Mouse (Mus musculus) heart, embryonic 11.5 days (tissue): Measurements from ENCODE around the gene Cd34. TPM values are rescaled to one million over a fixed set of nuclear protein-coding genes. Genes with fewer than 3 reads are reported as not detected.

Experiments
- ATAC-seq: fragments of 200-750 bp; cut with Nextera tagmentation; replicated peaks from 2 replicates; pipeline ENCODE4 v1.8.0; 2017; ENCODE audit warnings: moderate library complexity; ENCODE audit not compliant: insufficient number of reproducible peaks, low FRiP score, low TSS enrichment
- H3K27ac ChIP-seq: fragments of 300-500 bp; sonication (generic); 2 replicates; pipeline ENCODE4 v1.5.1; 2014; ENCODE audit warnings: mild to moderate bottlenecking, low read depth, low read length
- H3K27me3 ChIP-seq: fragments of 300-500 bp; sonication (generic); 2 replicates; pipeline ENCODE4 v1.6.1; 2014; ENCODE audit warnings: mild to moderate bottlenecking, low read length, mixed read lengths; ENCODE audit not compliant: control insufficient read depth, insufficient read depth
- H3K36me3 ChIP-seq: fragments of 300-500 bp; sonication (generic); 2 replicates; pipeline ENCODE4 v1.6.1; 2014; ENCODE audit warnings: mild to moderate bottlenecking, low read length, moderate library complexity, mixed read lengths; ENCODE audit not compliant: control insufficient read depth, insufficient read depth
- H3K4me1 ChIP-seq: fragments of 300-500 bp; sonication (generic); 2 replicates; pipeline ENCODE4 v1.6.1; 2014; ENCODE audit warnings: low read length; ENCODE audit not compliant: control insufficient read depth, insufficient read depth
- H3K4me2 ChIP-seq: fragments of 300-500 bp; sonication (generic); 2 replicates; pipeline ENCODE4 v1.6.1; 2014; ENCODE audit warnings: mild to moderate bottlenecking, moderate library complexity
- H3K4me3 ChIP-seq: fragments of 300-500 bp; sonication (generic); 2 replicates; pipeline ENCODE4 v1.5.1; 2014; ENCODE audit warnings: low read depth, low read length
- H3K9ac ChIP-seq: fragments of 300-500 bp; sonication (generic); 2 replicates; pipeline ENCODE4 v1.6.1; 2014; ENCODE audit warnings: mild to moderate bottlenecking, low read depth, low read length, moderate library complexity
- H3K9me3 ChIP-seq: fragments of 300-500 bp; sonication (generic); replicated peaks from 2 replicates; pipeline ENCODE4 v1.6.1; 2016; ENCODE audit warnings: low read length; ENCODE audit not compliant: control insufficient read depth
- WGBS: fragments of 180-500 bp; shearing (Covaris S2); extraction: QIAGEN DNeasy Blood & Tissue Kit; methylation state at CpG from one replicate; pipeline ENCODE4 v1.1.7; 2014; ENCODE audit not compliant: insufficient replicate concordance; 5-methylcytosine and 5-hydroxymethylcytosine counted together
- polyA plus RNA-seq: library from polyadenylated mRNA; unstranded; fragments of >200 nt; fragmentation: Nextera tagmentation; extraction: Ambion mirVana; gene quantifications from 2 replicates; pipeline ENCODE4 v1.2.1, GENCODE M21; 2014

Gene Cd34
- polyA plus RNA-seq, 1 experiment from 2014 or later, result 70.4 TPM

GRCm38 (mm10) chr1:194977371-194977761, 38.7 kb downstream of the Cd34 start:
- no peaks in the 10 kb centered on the region for H3K9me3 ChIP-seq
- no peak overlapping the region for H3K9ac ChIP-seq
- WGBS, result 17% methylated on average over 1 of the region's 1 CpGs
- peak overlapping the region; percentile 76 for H3K4me3 ChIP-seq
- no peak for ATAC-seq
- H3K27ac ChIP-seq, result no peak overlapping the region
- H3K4me1 ChIP-seq, result peaks cover 11% of the 10 kb centered on the region; the same call in 1 of the 2 replicates
- H3K36me3 ChIP-seq, result no peaks in the 10 kb centered on the region
- no peaks in the 10 kb centered on the region for H3K27me3 ChIP-seq
- peak overlapping the region; percentile 99 for H3K4me2 ChIP-seq

GRCm38 (mm10) chr1:194977946-194978720, 39.5 kb downstream of the Cd34 start:
- Histone ChIP-seq H3K4me3 (no peak overlapping the region), H3K9ac (no peak overlapping the region), H3K9me3 (no peaks in the 10 kb centered on the region), H3K27ac (no peak overlapping the region), H3K4me2 (no peak overlapping the region; the same call in 1 of the 2 replicates), H3K27me3 (no peaks in the 10 kb centered on the region), H3K36me3 (no peaks in the 10 kb centered on the region), H3K4me1 (peaks cover 11% of the 10 kb centered on the region; the same call in 1 of the 2 replicates)
- ATAC-seq, result no peak
- WGBS, result 54% methylated on average over 5 of the region's 5 CpGs

GRCm38 (mm10) chr1:194980826-194981435, 42.3 kb downstream of the Cd34 start:
- Histone ChIP-seq H3K36me3 (no peaks in the 10 kb centered on the region), H3K27ac (no peak overlapping the region), H3K9me3 (no peaks in the 10 kb centered on the region), H3K4me1 (peaks cover 11% of the 10 kb centered on the region; the same call in 1 of the 2 replicates), H3K9ac (no peak overlapping the region), H3K4me2 (no peak overlapping the region), H3K27me3 (no peaks in the 10 kb centered on the region), H3K4me3 (no peak overlapping the region)
- ATAC-seq, result no peak; the same call in 1 of the 2 replicates
- 35% methylated on average over 1 of the region's 1 CpGs for whole genome bisulfite sequencing

- Histone ChIP-seq H3K4me2 (no peak overlapping the region), H3K9me3 (no peaks in the 10 kb centered on the region), H3K4me1 (0 out of 2 replicates have a peak, but pooled peaks cover 4% of the 10 kb centered on the region), H3K4me3 (no peak overlapping the region), H3K36me3 (no peaks in the 10 kb centered on the region), H3K27me3 (no peaks in the 10 kb centered on the region), H3K9ac (no peak overlapping the region), H3K27ac (no peak overlapping the region)
- no peak for ATAC-seq
- 82% methylated on average over 5 of the region's 5 CpGs for WGBS
These were observed 44.5 kb downstream of the Cd34 start for GRCm38 (mm10) chr1:194982931-194983690.

GRCm38 (mm10) chr1:194984914-194985313, 46.3 kb downstream of the Cd34 start:
- Histone ChIP-seq H3K27ac (no peak overlapping the region), H3K4me3 (no peak overlapping the region), H3K4me2 (no peak overlapping the region), H3K9me3 (no peaks in the 10 kb centered on the region), H3K36me3 (no peaks in the 10 kb centered on the region), H3K9ac (no peak overlapping the region), H3K4me1 (0 out of 2 replicates have a peak, but pooled peaks cover 4% of the 10 kb centered on the region), H3K27me3 (no peaks in the 10 kb centered on the region)
- no peak for ATAC-seq
- 85% methylated on average over 3 of the region's 3 CpGs for WGBS

GRCm38 (mm10) chr1:194985442-194986210, 47.0 kb downstream of the Cd34 start:
- Histone ChIP-seq H3K4me2 (no peak overlapping the region), H3K4me3 (no peak overlapping the region), H3K4me1 (0 out of 2 replicates have a peak, but pooled peaks cover 4% of the 10 kb centered on the region), H3K9me3 (no peaks in the 10 kb centered on the region), H3K9ac (no peak overlapping the region), H3K27me3 (no peaks in the 10 kb centered on the region), H3K36me3 (no peaks in the 10 kb centered on the region), H3K27ac (no peak overlapping the region)
- ATAC-seq, result no peak
- WGBS, result 58% methylated on average over 4 of the region's 4 CpGs

GRCm38 (mm10) chr1:194989024-194989423, 50.4 kb downstream of the Cd34 start:
- no peak overlapping the region for H3K9ac ChIP-seq
- H3K4me3 ChIP-seq, result no peak overlapping the region
- no peaks in the 10 kb centered on the region for H3K36me3 ChIP-seq
- no peaks in the 10 kb centered on the region for H3K27me3 ChIP-seq
- 93% methylated on average over 1 of the region's 1 CpGs for WGBS
- H3K4me1 ChIP-seq, result 0 out of 2 replicates have a peak, but pooled peaks cover 3% of the 10 kb centered on the region
- H3K9me3 ChIP-seq, result no peaks in the 10 kb centered on the region
- no peak overlapping the region for H3K4me2 ChIP-seq
- H3K27ac ChIP-seq, result no peak overlapping the region
- ATAC-seq, result no peak

- Histone ChIP-seq H3K4me2 (no peak overlapping the region), H3K36me3 (no peaks in the 10 kb centered on the region), H3K9me3 (no peaks in the 10 kb centered on the region), H3K4me3 (no peak overlapping the region), H3K4me1 (0 out of 2 replicates have a peak, but pooled peaks cover 3% of the 10 kb centered on the region), H3K9ac (no peak overlapping the region), H3K27ac (no peak overlapping the region), H3K27me3 (no peaks in the 10 kb centered on the region)
- 66% methylated on average over 2 of the region's 2 CpGs for WGBS
- ATAC-seq, result no peak
These were observed 52.4 kb downstream of the Cd34 start for GRCm38 (mm10) chr1:194990976-194991375.
